Mouse (Mus musculus): ENCODE measurements around the gene Aebp1.

- no peak for TF ChIP-seq CTCF (conservative IDR thresholded peaks at IDR 0.05; ENCODE audit: low read length)
- TF ChIP-seq NANOG (IDR thresholded peaks at IDR 0.05; ENCODE audit: borderline replicate concordance, low read length) = no peak
- no peak for TF ChIP-seq POU5F1 (IDR thresholded peaks at IDR 0.05; ENCODE audit: borderline replicate concordance, low read length)
These were observed 52.2 kb downstream of the Aebp1 start for GRCm38 (mm10) chr11:5913936-5914335.

Measured in E14TG2a.4 (cell line).